Mouse (Mus musculus) hindbrain, postnatal 0 days (tissue): Measurements from ENCODE around the gene Cd83. TPM values are rescaled to one million over a fixed set of nuclear protein-coding genes. Genes with fewer than 3 reads are reported as not detected.

Experiments
- ATAC-seq: fragments of 200-750 bp; cut with Nextera tagmentation; 2 replicates; pipeline ENCODE4 v1.8.0; 2017; ENCODE audit warnings: mild to moderate bottlenecking, moderate TSS enrichment, moderate library complexity
- DNase-seq: peaks from one replicate; pipeline ENCODE4 v3.0.0-alpha.2; 2015; ENCODE audit warnings: low spot score
- H3K27ac ChIP-seq: fragments of 300-500 bp; sonication (generic); 2 replicates; pipeline ENCODE4 v1.5.1; 2014; ENCODE audit warnings: mild to moderate bottlenecking
- H3K27me3 ChIP-seq: fragments of 300-500 bp; sonication (generic); 2 replicates; pipeline ENCODE4 v1.6.1; 2014; ENCODE audit warnings: low read length, mixed read lengths; ENCODE audit not compliant: insufficient read depth
- H3K36me3 ChIP-seq: fragments of 300-500 bp; sonication (generic); 2 replicates; pipeline ENCODE4 v1.6.1; 2014; ENCODE audit warnings: low read length, mixed read lengths; ENCODE audit not compliant: insufficient read depth
- H3K4me1 ChIP-seq: fragments of 300-500 bp; sonication (generic); 2 replicates; pipeline ENCODE4 v1.6.1; 2014; ENCODE audit warnings: antibody characterized with exemption, low read length, mixed read lengths; ENCODE audit not compliant: insufficient read depth
- H3K4me2 ChIP-seq: fragments of 300-500 bp; sonication (generic); 2 replicates; pipeline ENCODE4 v1.6.1; 2014; ENCODE audit warnings: low read depth, mild to moderate bottlenecking, low read length, moderate library complexity, mixed read lengths
- H3K4me3 ChIP-seq: fragments of 300-500 bp; sonication (generic); 2 replicates; pipeline ENCODE4 v1.5.1; 2014; ENCODE audit warnings: low read length
- H3K9ac ChIP-seq: fragments of 300-500 bp; sonication (generic); replicated peaks from 2 replicates; pipeline ENCODE4 v1.6.1; 2014; ENCODE audit warnings: mild to moderate bottlenecking, low read length, moderate library complexity, mixed read lengths
- H3K9me3 ChIP-seq: fragments of 300-500 bp; sonication (generic); 2 replicates; pipeline ENCODE4 v1.6.1; 2016; ENCODE audit warnings: low read length, mixed read lengths
- CTCF ChIP-seq: IDR thresholded peaks from 2 replicates; pipeline ENCODE4 v1.5.1; 2016; ENCODE audit warnings: antibody characterized with exemption, control low read depth, low read depth
- WGBS: fragments of 180-500 bp; shearing (Covaris S2); extraction: QIAGEN DNeasy Blood & Tissue Kit; methylation state at CpG from one replicate; pipeline ENCODE4 v1.1.7; 2014; 5-methylcytosine and 5-hydroxymethylcytosine counted together
- polyA plus RNA-seq: library from polyadenylated mRNA; unstranded; fragments of >200 nt; fragmentation: Nextera tagmentation; extraction: Ambion mirVana; gene quantifications from 2 replicates; pipeline ENCODE4 v1.2.1, GENCODE M21; 2015
- total RNA-seq: library from RNA; depleted of rRNA; stranded (reverse); fragments of >200 nt; gene quantifications from 2 replicates; pipeline ENCODE4 v1.2.3, GENCODE M21; 2014

Cd83 gene
- total and polyA plus RNA-seq, 2 experiments from 2014 or later = 38.5 to 45.4 TPM

- no peak overlapping the region for H3K9ac ChIP-seq
- H3K4me3 ChIP-seq = no peak overlapping the region
- peak; percentile 80 for DNase-seq
- H3K27ac ChIP-seq = no peak overlapping the region
- peaks cover 14% of the 10 kb centered on the region for H3K36me3 ChIP-seq
- ATAC-seq = peak; percentile 51; the same call in 1 of the 2 replicates
- 0 out of 2 replicates have a peak, but pooled peaks cover 3% of the 10 kb centered on the region for H3K4me1 ChIP-seq
- no peak overlapping the region for H3K4me2 ChIP-seq
- no peaks in the 10 kb centered on the region for H3K9me3 ChIP-seq
- WGBS = 41% methylated on average over 8 of the region's 8 CpGs
- H3K27me3 ChIP-seq = no peaks in the 10 kb centered on the region
- TF ChIP-seq CTCF = peak; percentile 81
These were observed 10.8 kb downstream of the Cd83 start for GRCm38 (mm10) chr13:43795334-43795733.

GRCm38 (mm10) chr13:43798655-43799054 lies 14.1 kb downstream of the Cd83 start:
- no peak for ATAC-seq

GRCm38 (mm10) chr13:43800136-43800535 lies 15.6 kb downstream of the Cd83 start:
- ATAC-seq (no peak), DNase-seq (no peak)
- H3K36me3 ChIP-seq = peaks cover 19% of the 10 kb centered on the region
- TF ChIP-seq CTCF = no peak
- no peak overlapping the region for H3K4me3 ChIP-seq
- H3K9ac ChIP-seq = no peak overlapping the region
- no peaks in the 10 kb centered on the region for H3K9me3 ChIP-seq
- 0 out of 2 replicates have a peak, but pooled peaks cover 3% of the 10 kb centered on the region for H3K4me1 ChIP-seq
- no peaks in the 10 kb centered on the region for H3K27me3 ChIP-seq
- H3K4me2 ChIP-seq = no peak overlapping the region
- no peak overlapping the region for H3K27ac ChIP-seq

More at GRCm38 (mm10) chr13:43798655-43799054, 14.1 kb downstream of the Cd83 start:
- H3K9me3 ChIP-seq = no peaks in the 10 kb centered on the region
- no peak overlapping the region for H3K27ac ChIP-seq
- DNase-seq = no peak
- H3K4me3 ChIP-seq = no peak overlapping the region
- WGBS = 78% methylated on average over 4 of the region's 4 CpGs
- no peak overlapping the region for H3K9ac ChIP-seq
- no peaks in the 10 kb centered on the region for H3K27me3 ChIP-seq
- H3K36me3 ChIP-seq = peaks cover 19% of the 10 kb centered on the region
- no peak overlapping the region for H3K4me2 ChIP-seq
- TF ChIP-seq CTCF = no peak
- 0 out of 2 replicates have a peak, but pooled peaks cover 3% of the 10 kb centered on the region for H3K4me1 ChIP-seq

GRCm38 (mm10) chr13:43801961-43802360 lies 17.4 kb downstream of the Cd83 start:
- H3K9me3 ChIP-seq = no peaks in the 10 kb centered on the region
- H3K27ac ChIP-seq = no peak overlapping the region
- H3K4me2 ChIP-seq = no peak overlapping the region
- H3K36me3 ChIP-seq = peaks cover 19% of the 10 kb centered on the region
- no peak overlapping the region for H3K4me3 ChIP-seq
- H3K4me1 ChIP-seq = peaks cover 8% of the 10 kb centered on the region; the same call in 1 of the 2 replicates
- DNase-seq (no peak), ATAC-seq (no peak)
- H3K27me3 ChIP-seq = no peaks in the 10 kb centered on the region
- H3K9ac ChIP-seq = no peak overlapping the region
- 85% methylated on average over 3 of the region's 3 CpGs for WGBS
- no peak for TF ChIP-seq CTCF

GRCm38 (mm10) chr13:43802361-43803137 lies 18.0 kb downstream of the Cd83 start:
- TF ChIP-seq CTCF = no peak
- ATAC-seq = no peak
- WGBS = 89% methylated on average over 8 of the region's 8 CpGs
- DNase-seq = no peak
- Histone ChIP-seq H3K27ac (no peak overlapping the region), H3K4me2 (no peak overlapping the region), H3K27me3 (no peaks in the 10 kb centered on the region), H3K9ac (no peak overlapping the region), H3K9me3 (no peaks in the 10 kb centered on the region), H3K4me3 (no peak overlapping the region), H3K36me3 (peaks cover 19% of the 10 kb centered on the region), H3K4me1 (peaks cover 8% of the 10 kb centered on the region; the same call in 1 of the 2 replicates)

GRCm38 (mm10) chr13:43804648-43805047 lies 20.1 kb downstream of the Cd83 start:
- peaks cover 9% of the 10 kb centered on the region; the same call in 1 of the 2 replicates for H3K36me3 ChIP-seq
- no peak overlapping the region for H3K4me3 ChIP-seq
- H3K27ac ChIP-seq = no peak overlapping the region
- H3K9me3 ChIP-seq = no peaks in the 10 kb centered on the region
- ATAC-seq = no peak
- no peak overlapping the region for H3K4me2 ChIP-seq
- DNase-seq = no peak
- H3K9ac ChIP-seq = no peak overlapping the region
- WGBS = 95% methylated on average over 3 of the region's 3 CpGs
- no peaks in the 10 kb centered on the region for H3K27me3 ChIP-seq
- TF ChIP-seq CTCF = peak; percentile 48
- peaks cover 8% of the 10 kb centered on the region; the same call in 1 of the 2 replicates for H3K4me1 ChIP-seq
